In genomic region chr8:92723947-92724346, GRCm38 (mm10) we compare ENCODE assay signal across 12 mouse cellular contexts. TPM values are rescaled to one million over a fixed set of nuclear protein-coding genes. Genes with fewer than 3 reads are reported as not detected.
DNase-seq lines count a peak whose midpoint lies in the region; ATAC-seq and TF ChIP-seq lines count a peak whose summit lies in the region.
"Had no signal": no experiment of that assay in that cellular context is flagged by ENCODE, and none has a peak within 500 bp of the region (broad histone marks: within the 10 kb centered on the region; RNA-seq: fewer than 3 reads in every experiment).

No protein-coding gene starts in this region.

- H3K9ac ChIP-seq in embryonic facial prominence, embryonic 14.5 days (ENCODE audit: low read depth, low read length) = no peak overlapping the region
- H3K9ac ChIP-seq in heart, embryonic 13.5 days = no peak overlapping the region
- no peak overlapping the region for H3K9ac ChIP-seq in stomach, postnatal 0 days (ENCODE audit: low read length)

- H3K4me1 ChIP-seq in embryonic facial prominence, embryonic 14.5 days (ENCODE audit: control insufficient read depth, insufficient read depth, low read length) = peaks cover 23% of the 10 kb centered on the region
- H3K4me1 ChIP-seq in heart, embryonic 13.5 days = peaks cover 26% of the 10 kb centered on the region
- no peaks in the 10 kb centered on the region for H3K4me1 ChIP-seq in stomach, postnatal 0 days (replicated peaks; ENCODE audit: control insufficient read depth, insufficient read depth)

- no peak for TF ChIP-seq EP300 in stomach, postnatal 0 days (optimal IDR thresholded peaks at IDR 0.05)

- no peak overlapping the region for H3K27ac ChIP-seq in embryonic facial prominence, embryonic 14.5 days (replicated peaks; ENCODE audit: low read depth, low read length)
- H3K27ac ChIP-seq in heart, embryonic 13.5 days (replicated peaks) = peak overlapping the region; percentile 21
- no peak overlapping the region for H3K27ac ChIP-seq in stomach, postnatal 0 days (replicated peaks)
- H3K27ac ChIP-seq: limb, embryonic 13.5 days had no signal

- peak; percentile 1 for DNase-seq in lung, postnatal 14 days
- DNase-seq in lung, postnatal 36 days = no peak
- DNase-seq in embryonic facial prominence, embryonic 14.5 days (ENCODE audit: low spot score) = no peak
- DNase-seq in mesoderm, embryonic 11.5 days (ENCODE audit: low read depth, low spot score) = peak; percentile 31
- no peak for DNase-seq in ovary, postnatal 10 days (ENCODE audit: low spot score)
- no peak for DNase-seq in stomach, postnatal 0 days (ENCODE audit: low spot score)

- no peaks in the 10 kb centered on the region for H3K36me3 ChIP-seq in embryonic facial prominence, embryonic 14.5 days (ENCODE audit: control insufficient read depth, insufficient read depth, low read length)
- H3K36me3 ChIP-seq in heart, embryonic 13.5 days = no peaks in the 10 kb centered on the region
- H3K36me3 ChIP-seq in stomach, postnatal 0 days (ENCODE audit: control insufficient read depth, insufficient read depth, low read length) = no peaks in the 10 kb centered on the region
- H3K36me3 ChIP-seq: limb, embryonic 13.5 days had no signal

- no peaks in the 10 kb centered on the region; the same call in 1 of the 2 replicates for H3K27me3 ChIP-seq in embryonic facial prominence, embryonic 14.5 days (replicated peaks; ENCODE audit: control insufficient read depth, insufficient read depth, low read length)
- peaks cover 5% of the 10 kb centered on the region; the same call in 1 of the 2 replicates for H3K27me3 ChIP-seq in heart, embryonic 13.5 days (replicated peaks)
- no peaks in the 10 kb centered on the region for H3K27me3 ChIP-seq in stomach, postnatal 0 days (ENCODE audit: control insufficient read depth, insufficient read depth, low read length)

- H3K4me3 ChIP-seq in embryonic facial prominence, embryonic 14.5 days (ENCODE audit: low read depth, low read length) = no peak overlapping the region
- H3K4me3 ChIP-seq in heart, embryonic 13.5 days = no peak overlapping the region
- no peak overlapping the region for H3K4me3 ChIP-seq in stomach, postnatal 0 days (ENCODE audit: low read depth, low read length)
- H3K4me3 ChIP-seq: limb, embryonic 13.5 days had no signal

- WGBS in embryonic facial prominence, embryonic 14.5 days = 55% methylated on average over 7 of the region's 7 CpGs
- WGBS in heart, embryonic 13.5 days = 27% methylated on average over 7 of the region's 7 CpGs
- 67% methylated on average over 7 of the region's 7 CpGs for WGBS in stomach, postnatal 0 days

- no peaks in the 10 kb centered on the region for H3K9me3 ChIP-seq in embryonic facial prominence, embryonic 14.5 days (ENCODE audit: control insufficient read depth, low read length)
- H3K9me3 ChIP-seq in heart, embryonic 13.5 days = no peaks in the 10 kb centered on the region
- H3K9me3 ChIP-seq in stomach, postnatal 0 days (ENCODE audit: control insufficient read depth, low read length) = no peaks in the 10 kb centered on the region
- H3K9me3 ChIP-seq: limb, embryonic 13.5 days had no signal

- 0 out of 2 replicates have a peak, but pooled peaks have one; percentile 35 for ATAC-seq in embryonic facial prominence, embryonic 14.5 days (ENCODE audit: low read depth)
- ATAC-seq in heart, embryonic 13.5 days (ENCODE audit: extremely low read depth, insufficient number of reproducible peaks, low FRiP score, low TSS enrichment) = no peak
- ATAC-seq in stomach, postnatal 0 days (ENCODE audit: low FRiP score, low TSS enrichment) = no peak
- no peak for ATAC-seq in megakaryocyte, adult 5-6 weeks (ENCODE audit: poor library complexity, severe bottlenecking)
- ATAC-seq: intestine, postnatal 0 days had no signal

- no peak overlapping the region for H3K4me2 ChIP-seq in embryonic facial prominence, embryonic 14.5 days (ENCODE audit: low read depth, low read length)
- peak overlapping the region; percentile 19; the same call in 1 of the 2 replicates for H3K4me2 ChIP-seq in heart, embryonic 13.5 days
- H3K4me2 ChIP-seq in stomach, postnatal 0 days (replicated peaks; ENCODE audit: low read depth) = no peak overlapping the region
- H3K4me2 ChIP-seq: limb, embryonic 13.5 days had no signal

- TF ChIP-seq CTCF in stomach, postnatal 0 days (IDR thresholded peaks at IDR 0.05; ENCODE audit: low read depth) = no peak

RNA-seq across cellular contexts. Expression of gene Irx6, which starts 49.9 kb away (rescaled TPM):
- 0.37 and 0.40 TPM in 2 replicates for polyA plus RNA-seq in embryonic facial prominence, embryonic 14.5 days (2014; fragmentation: Nextera tagmentation; extraction: Ambion mirVana)
- polyA plus RNA-seq in heart, embryonic 13.5 days (2015; fragmentation: Nextera tagmentation; extraction: Ambion mirVana) = 1.8 and 2.2 TPM in 2 replicates
- not detected in 2 replicates for polyA plus RNA-seq in stomach, postnatal 0 days (2015; fragmentation: Nextera tagmentation; extraction: Ambion mirVana)
- total RNA-seq in megakaryocyte, adult 5-6 weeks (2015) = not detected in 2 replicates
- not detected in 2 replicates for total RNA-seq in megakaryocyte, adult 5-6 weeks (2017)
- polyA plus RNA-seq: spleen, adult 2 months; thymus, postnatal 0 days had no signal

Comparison
In these comparisons a context has a peak if more than half of its experiments do, and no peak if none do; other contexts are left out.
1. DNase-seq: peak in lung, postnatal 14 days (single experiment) and mesoderm, embryonic 11.5 days (single experiment); none in lung, postnatal 36 days (single experiment), embryonic facial prominence, embryonic 14.5 days (single experiment), ovary, postnatal 10 days (single experiment) and stomach, postnatal 0 days (single experiment).